Mouse (Mus musculus) liver, postnatal 0 days (tissue): Measurements from ENCODE around the gene Adh6b.

Experiments used
- CTCF ChIP-seq: sonication (generic); IDR thresholded peaks from 2 replicates; pipeline ENCODE4 v1.5.1; 2016; ENCODE audit warnings: antibody characterized with exemption, low read depth
- EP300 ChIP-seq: IDR thresholded peaks from 2 replicates; pipeline ENCODE4 v1.6.1; 2016; ENCODE audit warnings: antibody characterized with exemption, low read depth, mild to moderate bottlenecking

DNA sequence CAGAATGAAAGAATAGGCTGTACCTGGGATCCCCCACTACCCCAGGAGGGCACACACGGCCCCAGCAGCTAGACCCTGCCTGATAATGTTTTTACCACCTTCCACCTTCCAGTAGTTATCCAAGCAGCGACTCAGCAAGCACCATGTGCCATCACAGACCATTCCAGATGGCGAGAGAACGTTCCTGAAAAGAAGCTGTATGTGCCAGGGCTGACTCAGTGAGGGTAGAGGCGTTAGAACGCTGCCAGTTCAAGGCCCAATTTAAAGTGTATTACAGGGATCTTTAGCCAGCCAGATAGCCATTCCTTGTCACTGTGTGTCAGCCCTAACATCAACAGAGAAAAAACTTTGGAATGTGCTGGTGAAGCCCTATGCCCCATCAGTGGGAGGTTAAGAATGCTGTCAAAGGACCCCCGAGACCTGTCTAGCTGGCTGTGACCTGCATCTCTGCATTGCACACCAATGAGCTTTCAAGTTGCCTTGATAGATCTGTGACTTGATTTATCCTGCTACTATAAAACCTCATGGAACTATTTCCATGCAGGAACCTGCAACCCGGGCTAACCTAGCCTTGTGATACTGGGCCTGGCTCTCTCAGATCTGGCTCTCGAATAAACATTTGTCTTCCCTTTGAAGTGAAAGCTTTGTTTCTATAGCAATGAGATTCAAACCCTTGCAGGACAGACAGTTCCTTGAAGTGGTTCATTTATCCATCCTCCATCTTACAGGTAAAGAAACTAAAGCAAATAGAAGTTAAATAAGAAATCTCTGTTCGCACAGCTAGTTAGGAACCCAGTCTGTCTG is 35.9 kb upstream of the Adh6b start:
- TF ChIP-seq CTCF = no peak
- TF ChIP-seq EP300 = no peak
